Mouse (Mus musculus) spleen, adult 2 months (tissue): Measurements from ENCODE around the gene Ablim1.

Experiments
- CTCF ChIP-seq: fragments of 200-500 bp; IDR thresholded peaks from 2 replicates; pipeline ENCODE4 v1.5.1; 2011; ENCODE audit warnings: mild to moderate bottlenecking, inconsistent platforms; ENCODE audit not compliant: insufficient read depth, insufficient read length, insufficient replicate concordance; ENCODE audit errors: extremely low read depth
- POLR2A ChIP-seq: fragments of 200-500 bp; IDR thresholded peaks from 2 replicates; pipeline ENCODE4 v1.6.1; 2011; ENCODE audit warnings: low read depth, low read length, inconsistent platforms

- TF ChIP-seq CTCF (no peak), POLR2A (no peak)
Observed at GRCm38 (mm10) chr19:57170880-57171279, 143.8 kb downstream of the Ablim1 start.
